Mouse (Mus musculus) megakaryocyte, embryonic 14.5 days (primary cell): Measurements from ENCODE around the gene Fam155a.

ENCODE experiments used
- FLI1 ChIP-seq: IDR thresholded peaks from 2 replicates; pipeline ENCODE4 v1.6.1; 2012; ENCODE audit warnings: low read length, inconsistent platforms, mixed read lengths
- GATA1 ChIP-seq: IDR thresholded peaks from 3 replicates; pipeline ENCODE4 v1.6.1; 2012; ENCODE audit warnings: mixed read lengths, low read length, inconsistent platforms, borderline replicate concordance

GRCm38 (mm10) chr8:9772519-9772840 is 1.5 kb upstream of the Fam155a start:
- TF ChIP-seq GATA1 (no peak), FLI1 (no peak)
